Mouse (Mus musculus) gastrocnemius, postnatal 4 days (tissue): Measurements from ENCODE around the gene Eppin. TPM values are rescaled to one million over a fixed set of nuclear protein-coding genes. Genes with fewer than 3 reads are reported as not detected.

ENCODE experiments used
- DNase-seq, 2 experiments: peaks; one replicate each; pipeline ENCODE4 v3.0.0; 2021 to 2022; ENCODE audit warnings: low spot score in 2 of 2, mixed read lengths in 2 of 2
- total RNA-seq, 2 experiments: library from RNA; stranded (reverse); gene quantifications; 2 replicates each; pipeline ENCODE4 v1.2.3; 2021

Gene Eppin
- total RNA-seq, 2 experiments from 2014 or later: not detected

- no peak for DNase-seq
These were observed 30.8 kb downstream of the Eppin start, which contains the start of gene Wfdc2 for GRCm38 (mm10) chr2:164562391-164563188. Gene Wfdc2, plus strand, starts transcription at chr2:164562413.

- no peak for DNase-seq
These were observed 33.3 kb downstream of the Eppin start for GRCm38 (mm10) chr2:164560106-164560505.

GRCm38 (mm10) chr2:164558991-164559645, 34.3 kb downstream of the Eppin start:
- DNase-seq: no peak

DNA sequence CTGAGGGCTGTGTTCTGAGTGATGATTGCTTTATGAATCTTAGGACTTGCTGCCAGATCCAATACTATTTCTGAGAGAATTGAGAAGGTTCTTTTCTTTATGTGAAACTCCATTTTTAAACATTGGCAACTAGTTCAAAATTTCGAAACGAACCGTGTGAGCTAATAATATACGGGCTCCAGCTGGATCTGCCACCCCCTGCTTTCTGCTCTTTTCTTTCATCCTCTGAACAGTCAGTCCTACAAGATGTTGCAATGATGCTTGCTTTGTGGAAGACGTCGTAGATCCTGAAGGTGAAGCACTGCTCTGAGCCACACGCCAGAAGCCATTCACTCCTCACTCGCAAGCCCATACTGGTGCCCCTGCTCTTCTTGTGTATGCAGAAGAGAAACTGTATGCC, 35.0 kb downstream of the Eppin start:
- no peak for DNase-seq

GRCm38 (mm10) chr2:164551502-164551901, 41.9 kb downstream of the Eppin start:
- no peak for DNase-seq

DNA sequence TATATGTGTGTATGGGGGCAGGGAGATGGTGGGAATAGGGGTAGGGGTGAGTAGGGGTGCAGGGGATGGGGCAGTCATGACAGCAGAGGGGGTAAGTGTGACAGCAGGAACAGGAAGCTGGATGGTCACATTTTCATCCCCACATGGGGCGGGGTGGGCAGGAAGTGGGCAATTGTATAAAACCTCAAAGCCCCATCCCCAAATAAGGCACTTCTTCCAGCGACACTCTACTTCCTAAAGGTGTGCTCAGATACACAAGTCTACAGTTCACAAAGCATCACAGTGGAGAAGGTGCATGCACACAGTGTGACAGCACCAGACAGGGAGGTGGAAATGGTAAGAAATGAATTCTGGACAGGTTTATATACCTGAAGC, 42.5 kb downstream of the Eppin start:
- no peak for DNase-seq

- no peak for DNase-seq
These were observed 43.2 kb downstream of the Eppin start for GRCm38 (mm10) chr2:164549963-164550894.

DNA sequence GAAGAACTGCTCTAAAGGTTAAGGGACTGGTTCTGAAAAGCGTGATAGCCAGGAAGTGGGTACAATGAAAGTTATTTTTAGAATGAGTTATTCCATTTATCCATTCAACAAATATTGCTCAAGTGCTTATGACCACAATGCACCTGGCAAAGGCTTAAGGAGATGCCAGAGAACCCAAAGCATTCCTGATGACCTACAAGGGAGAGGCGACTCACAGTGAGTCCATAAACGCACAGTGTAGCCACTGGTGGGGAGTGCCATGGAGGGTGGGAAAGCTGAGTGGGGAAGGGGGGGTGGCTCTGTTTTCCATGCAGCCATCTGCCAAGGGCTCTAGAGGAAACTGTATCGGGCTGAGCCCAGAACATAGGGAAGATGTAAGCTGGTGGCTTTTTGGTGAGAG, 44.1 kb downstream of the Eppin start:
- DNase-seq: no peak

DNA sequence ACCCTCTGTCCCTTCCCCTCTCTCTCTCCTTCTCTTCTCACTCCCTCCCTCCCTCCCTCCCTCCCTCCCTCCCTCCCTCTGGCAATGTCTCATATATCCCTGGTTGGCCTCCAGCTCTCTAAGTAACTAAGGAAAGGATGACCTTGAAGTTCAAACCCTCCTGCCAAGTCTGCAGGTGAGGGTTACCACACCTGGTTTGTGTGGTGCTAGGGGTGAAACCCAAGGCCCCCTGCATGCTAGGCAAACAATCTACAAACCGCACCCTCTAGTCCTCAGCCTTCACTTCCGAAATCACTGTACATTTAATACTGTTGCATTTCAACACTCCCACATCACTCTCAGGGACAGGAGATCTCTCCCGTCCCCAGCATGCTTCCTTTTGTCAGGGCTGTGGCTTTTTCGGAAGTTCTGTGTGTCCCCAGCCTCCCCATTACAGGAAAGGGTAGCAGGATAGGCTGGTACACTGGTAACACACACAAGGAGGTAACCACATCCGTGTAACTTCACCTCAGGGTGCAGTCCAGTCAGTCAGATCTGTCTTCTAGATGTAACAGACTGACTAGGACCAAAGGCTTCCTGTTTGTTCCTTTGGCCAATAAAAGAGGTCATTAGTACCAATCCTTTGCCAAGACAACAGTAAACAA, 48.8 kb downstream of the Eppin start:
- no peak for DNase-seq

- no peak for DNase-seq
These were observed 49.6 kb downstream of the Eppin start for GRCm38 (mm10) chr2:164543745-164544144.

- DNase-seq: no peak
These were observed 50.8 kb downstream of the Eppin start for GRCm38 (mm10) chr2:164542598-164542997.

DNA sequence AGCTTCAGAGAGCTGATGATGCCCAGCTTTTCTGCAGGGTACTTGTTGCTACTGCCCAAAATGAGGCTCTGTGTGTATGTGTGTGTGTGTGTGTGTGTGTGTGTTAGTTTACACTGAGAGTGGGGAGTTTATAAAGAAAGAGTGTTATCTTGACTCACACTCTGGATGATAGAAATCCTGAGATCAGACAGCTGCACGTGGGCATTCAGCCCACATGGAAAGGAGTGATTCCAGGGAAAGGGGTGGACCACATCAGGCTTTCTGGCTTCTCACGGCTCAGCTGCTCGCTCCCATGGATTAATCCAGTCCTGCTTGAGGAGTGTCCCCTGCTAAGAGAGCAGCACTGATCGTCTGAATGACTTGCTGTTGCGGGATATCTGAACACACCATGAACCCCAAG, 51.3 kb downstream of the Eppin start:
- no peak for DNase-seq

GRCm38 (mm10) chr2:164540652-164541427, 52.6 kb downstream of the Eppin start:
- no peak for DNase-seq

Other genes with a start within 250 kb of the Eppin start
- gene Slpi, start 204.5 kb downstream of the Eppin start, total RNA-seq: under 1 TPM; 0.57 to 0.76 TPM
- under 1 TPM; 0.13 to 0.15 TPM for gene Rbpjl, start 190.5 kb downstream of the Eppin start, total RNA-seq
- 1 to 10 TPM; 5.5 to 6.0 TPM for gene Matn4, start 188.4 kb downstream of the Eppin start, total RNA-seq
- 10 to 100 TPM; 58.1 to 60.1 TPM for gene Sdc4, start 149.7 kb downstream of the Eppin start, total RNA-seq
- 10 to 100 TPM; 20.8 to 22.2 TPM for gene Sys1, start 136.6 kb downstream of the Eppin start, total RNA-seq
- 1 to 10 TPM in 1 of 2 experiments, under 1 TPM in 1; 0.96 to 1.9 TPM for gene Gm20458, start 132.6 kb downstream of the Eppin start, total RNA-seq
- not detected for gene Trp53tg5, start 119.9 kb downstream of the Eppin start, total RNA-seq
- 10 to 100 TPM; 13.5 to 15.7 TPM for gene Dbndd2, start 107.5 kb downstream of the Eppin start, total RNA-seq
- 10 to 100 TPM; 66.5 to 66.8 TPM for gene Pigt, start 96.1 kb downstream of the Eppin start, total RNA-seq
- gene Wfdc2, start 31.2 kb downstream of the Eppin start, total RNA-seq: 1 to 10 TPM in 1 of 2 experiments, not detected in 1; 1.3 TPM
- gene Spint3, start 20.1 kb downstream of the Eppin start, total RNA-seq: not detected
- not detected for gene Wfdc6a, start 8.1 kb downstream of the Eppin start, total RNA-seq
- gene Wfdc6b, start 19.9 kb upstream of the Eppin start, total RNA-seq: not detected
- not detected for gene Wfdc8, start 20.0 kb upstream of the Eppin start, total RNA-seq
- gene Wfdc16, start 45.2 kb upstream of the Eppin start, total RNA-seq: not detected
- gene Wfdc10, start 62.5 kb upstream of the Eppin start, total RNA-seq: not detected
- not detected for gene Wfdc9, start 63.0 kb upstream of the Eppin start, total RNA-seq
- gene Wfdc11, start 80.5 kb upstream of the Eppin start, total RNA-seq: not detected
- not detected for gene Wfdc13, start 91.5 kb upstream of the Eppin start, total RNA-seq
- gene Spint4, start 104.9 kb upstream of the Eppin start, total RNA-seq: not detected
- gene Spint5, start 121.7 kb upstream of the Eppin start, total RNA-seq: not detected
- gene Wfdc3, start 152.3 kb upstream of the Eppin start, total RNA-seq: not detected
- 10 to 100 TPM; 40.8 to 40.9 TPM for gene Dnttip1, start 152.4 kb upstream of the Eppin start, total RNA-seq
- 10 to 100 TPM; 26.8 to 34.0 TPM for gene Ube2c, start 176.3 kb upstream of the Eppin start, total RNA-seq
- gene Tnnc2, start 186.4 kb upstream of the Eppin start, total RNA-seq: over 10,000 TPM; 10,138 to 10,688 TPM
- 10 to 100 TPM; 23.4 to 24.6 TPM for gene Snx21, start 192.2 kb upstream of the Eppin start, total RNA-seq
- gene Acot8, start 211.3 kb upstream of the Eppin start, total RNA-seq: 10 to 100 TPM; 12.8 to 14.0 TPM
- gene Zswim3, start 211.5 kb upstream of the Eppin start, total RNA-seq: 1 to 10 TPM; 1.5 to 1.6 TPM
- gene Zswim1, start 229.1 kb upstream of the Eppin start, total RNA-seq: 1 to 10 TPM; 4.7 to 5.9 TPM
- gene Spata25, start 234.9 kb upstream of the Eppin start, total RNA-seq: 1 to 10 TPM; 1.2 to 1.9 TPM
- gene Ctsa, start 239.3 kb upstream of the Eppin start, total RNA-seq: 10 to 100 TPM; 75.0 to 82.3 TPM
- 10 to 100 TPM; 38.5 to 41.9 TPM for gene Neurl2, start 239.9 kb upstream of the Eppin start, total RNA-seq